Mouse (Mus musculus) embryonic fibroblast, embryonic 13.5 days (primary cell): ENCODE measurements at regions not wholly inside any gene's neighbourhood (a gene's known extent, or its start where the extent isn't known, plus 50 kb on each side); places are given as distances from the start of the nearest gene placed in this dataset.

Experiments used
- CTCF ChIP-seq: IDR thresholded peaks from 2 replicates; pipeline ENCODE4 v1.5.1; 2011; ENCODE audit warnings: mild to moderate bottlenecking, control low read depth, low read length, moderate library complexity, borderline replicate concordance; ENCODE audit not compliant: insufficient read depth
- POLR2A ChIP-seq: IDR thresholded peaks from 2 replicates; pipeline ENCODE4 v1.6.1; 2011; ENCODE audit warnings: low read depth, mild to moderate bottlenecking, control low read depth, low read length, moderate library complexity

DNA sequence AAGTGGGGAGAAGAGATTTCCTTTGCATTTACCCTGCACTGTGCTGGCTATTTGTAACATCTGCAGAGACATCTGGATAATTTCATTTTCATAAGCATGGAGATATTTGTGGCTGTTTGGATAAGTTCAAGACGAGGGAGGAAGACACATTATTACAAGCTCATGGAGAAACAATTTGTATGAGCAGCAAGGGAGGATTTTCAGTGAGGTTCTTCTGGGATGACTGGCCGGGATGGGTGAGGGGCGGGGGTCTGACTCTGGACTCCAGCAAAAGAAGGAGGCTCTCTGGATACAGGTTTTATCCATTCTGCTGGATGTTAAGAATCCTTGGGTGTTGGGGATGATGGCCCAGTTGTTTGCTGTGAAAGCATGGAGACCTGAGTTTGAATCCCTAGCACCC, 246.5 kb upstream of the 9630041A04Rik start:
- no peak for TF ChIP-seq CTCF
- TF ChIP-seq POLR2A: no peak
